Mouse (Mus musculus): ENCODE measurements around the gene N6amt1. TPM values are rescaled to one million over a fixed set of nuclear protein-coding genes. Genes with fewer than 3 reads are reported as not detected.

N6amt1 gene
- polyA plus RNA-seq, 1 experiment from 2014 or later: 30.2 TPM

DNA sequence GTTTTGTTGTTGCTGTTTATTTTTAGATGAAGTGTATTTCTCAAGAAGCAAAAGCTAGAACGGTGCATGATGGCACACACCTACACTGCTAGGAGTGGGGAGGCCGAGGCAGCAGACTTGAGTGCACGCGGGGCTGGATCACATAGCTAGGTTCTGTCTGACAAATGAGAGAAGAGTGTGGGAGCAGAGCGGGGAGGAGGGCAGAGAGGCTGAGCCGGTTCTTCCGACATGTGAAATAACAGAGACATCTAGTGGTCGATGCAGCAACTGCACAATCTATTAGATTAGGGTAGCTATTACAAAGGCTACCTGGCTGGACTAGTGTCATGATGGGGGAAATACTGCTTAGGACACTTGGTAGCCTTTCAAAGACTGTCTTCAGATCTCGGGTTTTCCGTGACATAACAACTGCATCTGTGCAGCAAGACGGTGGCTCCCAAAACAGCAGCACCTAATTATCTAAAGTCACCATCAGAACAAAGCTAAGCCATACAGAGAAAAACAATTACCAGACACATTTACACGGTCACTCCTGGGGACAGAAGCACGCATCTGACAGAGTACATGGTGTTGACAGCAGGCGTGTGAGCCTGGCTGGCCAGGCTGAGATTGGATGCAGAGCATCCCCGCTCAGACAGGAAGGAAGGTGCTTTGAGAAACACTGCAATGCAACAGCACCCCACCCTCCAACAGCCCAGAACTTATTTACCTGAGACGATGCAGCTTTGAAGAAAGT is 40.0 kb downstream of the N6amt1 start:
- H3K9me3 ChIP-seq: no peaks in the 10 kb centered on the region
- H3K4me3 ChIP-seq: no peak overlapping the region
- H3K4me2 ChIP-seq: no peak overlapping the region
- no peak overlapping the region for H3K9ac ChIP-seq
- ATAC-seq (ENCODE audit: insufficient number of reproducible peaks, insufficient read depth, low FRiP score, low TSS enrichment, low read depth): 0 out of 2 replicates have a peak, but pooled peaks have one; percentile 62
- H3K27me3 ChIP-seq: no peaks in the 10 kb centered on the region
- no peaks in the 10 kb centered on the region for H3K4me1 ChIP-seq
- no peak overlapping the region for H3K27ac ChIP-seq
- 48% methylated on average over 16 of the region's 16 CpGs for WGBS
- H3K36me3 ChIP-seq: peaks cover 62% of the 10 kb centered on the region

DNA sequence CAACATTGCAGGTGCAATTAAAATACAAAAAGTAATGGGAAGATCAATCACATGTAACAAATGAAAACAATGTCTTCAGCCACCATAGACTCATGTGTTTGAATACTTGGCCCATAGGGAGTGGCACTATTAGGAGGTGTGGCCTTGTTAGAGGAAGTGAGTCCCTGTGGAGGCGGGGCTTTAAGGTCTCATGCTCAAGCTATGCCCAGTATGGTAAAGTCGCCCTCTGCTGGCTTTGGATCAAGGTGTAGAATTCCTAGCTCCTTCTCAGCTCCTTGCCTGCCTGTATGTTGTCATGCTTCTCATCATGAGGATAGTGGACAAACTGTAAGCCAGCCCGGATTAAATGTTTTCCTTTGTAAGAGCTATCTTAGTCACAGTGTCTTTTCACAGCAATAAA is 51.0 kb downstream of the N6amt1 start:
- Histone ChIP-seq H3K4me2 (no peak overlapping the region), H3K4me3 (no peak overlapping the region), H3K36me3 (peaks cover 82% of the 10 kb centered on the region), H3K27ac (no peak overlapping the region), H3K27me3 (no peaks in the 10 kb centered on the region), H3K9ac (no peak overlapping the region), H3K4me1 (no peaks in the 10 kb centered on the region), H3K9me3 (no peaks in the 10 kb centered on the region)
- 85% methylated on average over 3 of the region's 3 CpGs for WGBS
- ATAC-seq (ENCODE audit: insufficient number of reproducible peaks, insufficient read depth, low FRiP score, low TSS enrichment, low read depth): no peak

Other genes with a start within 250 kb of the N6amt1 start
- 28.8 and 28.9 TPM in 2 replicates for gene Ltn1, start 78.4 kb downstream of the N6amt1 start, polyA plus RNA-seq (2015; fragmentation: Nextera tagmentation; extraction: Ambion mirVana)
- gene Rwdd2b, start 86.4 kb downstream of the N6amt1 start, polyA plus RNA-seq (2015; fragmentation: Nextera tagmentation; extraction: Ambion mirVana): 10.5 and 13.6 TPM in 2 replicates
- 55.4 and 57.1 TPM in 2 replicates for gene Usp16, start 100.5 kb downstream of the N6amt1 start, polyA plus RNA-seq (2015; fragmentation: Nextera tagmentation; extraction: Ambion mirVana)
- gene Cct8, start 141.7 kb downstream of the N6amt1 start, polyA plus RNA-seq (2015; fragmentation: Nextera tagmentation; extraction: Ambion mirVana): 439 and 470 TPM in 2 replicates
- gene Map3k7cl, start 199.1 kb downstream of the N6amt1 start, polyA plus RNA-seq (2015; fragmentation: Nextera tagmentation; extraction: Ambion mirVana): 0.15 TPM in 1 of 2 replicates, not detected in the other